Mouse (Mus musculus) embryonic fibroblast, embryonic 13.5 days (primary cell): ENCODE measurements around the gene Ncf4. TPM values are rescaled to one million over a fixed set of nuclear protein-coding genes. Genes with fewer than 3 reads are reported as not detected.
"Not testable (repeated sequence)": the region's sequence is repeated elsewhere in the genome, so short reads cannot be mapped to it uniquely, and the experiment has no call there.

Source experiments
- H3K27ac ChIP-seq: 2 replicates; pipeline ENCODE4 v1.5.1; 2012; ENCODE audit warnings: low read length, control low read depth, inconsistent platforms; ENCODE audit not compliant: insufficient read depth
- H3K4me1 ChIP-seq: 2 replicates; pipeline ENCODE4 v1.6.1; 2011; ENCODE audit warnings: low read length; ENCODE audit not compliant: control insufficient read depth, insufficient read depth
- H3K4me3 ChIP-seq: 2 replicates; pipeline ENCODE4 v1.5.1; 2011; ENCODE audit warnings: mild to moderate bottlenecking, control low read depth, low read length; ENCODE audit not compliant: insufficient read depth
- CTCF ChIP-seq: IDR thresholded peaks from 2 replicates; pipeline ENCODE4 v1.5.1; 2011; ENCODE audit warnings: mild to moderate bottlenecking, control low read depth, low read length, moderate library complexity, borderline replicate concordance; ENCODE audit not compliant: insufficient read depth
- POLR2A ChIP-seq: IDR thresholded peaks from 2 replicates; pipeline ENCODE4 v1.6.1; 2011; ENCODE audit warnings: low read depth, mild to moderate bottlenecking, control low read depth, low read length, moderate library complexity
- polyA plus RNA-seq: library from polyadenylated mRNA; stranded (reverse); fragments of >200 nt; gene quantifications from 2 replicates; pipeline ENCODE4 v1.2.4, GENCODE M21; 2011; ENCODE audit warnings: low read depth; ENCODE audit not compliant: missing spikeins, insufficient read length

The Ncf4 gene
- polyA plus RNA-seq, 1 experiment: 1.3 TPM

- Histone ChIP-seq H3K27ac (no peak overlapping the region), H3K4me3 (no peak overlapping the region), H3K4me1 (no peaks in the 10 kb centered on the region)
- TF ChIP-seq CTCF (no peak), POLR2A (no peak)
Measured at GRCm38 (mm10) chr15:78248410-78248809, 3.8 kb downstream of the Ncf4 start.

DNA sequence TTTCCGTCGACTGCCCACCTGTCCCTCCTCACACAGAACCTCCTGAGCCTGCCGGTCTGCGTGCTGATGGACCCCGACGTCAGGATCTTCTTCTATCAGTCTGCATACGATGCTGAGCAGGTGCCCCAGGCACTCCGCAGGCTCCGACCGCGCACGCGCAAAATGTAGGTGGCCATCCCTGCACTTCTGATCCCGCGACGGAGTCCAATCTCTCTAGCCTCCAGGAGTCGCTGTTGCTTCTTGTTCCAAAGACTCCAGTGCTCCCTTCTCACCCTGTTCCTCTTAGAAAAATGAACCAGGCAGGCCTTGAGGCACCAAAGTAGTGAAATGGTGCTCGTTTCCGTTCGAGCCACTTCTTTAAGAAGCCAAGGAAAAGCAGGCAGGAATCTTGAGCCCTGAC, 10.2 kb downstream of the Ncf4 start:
- no peak overlapping the region for H3K4me3 ChIP-seq
- H3K4me1 ChIP-seq: no peaks in the 10 kb centered on the region
- no peak for TF ChIP-seq CTCF
- H3K27ac ChIP-seq: no peak overlapping the region

DNA sequence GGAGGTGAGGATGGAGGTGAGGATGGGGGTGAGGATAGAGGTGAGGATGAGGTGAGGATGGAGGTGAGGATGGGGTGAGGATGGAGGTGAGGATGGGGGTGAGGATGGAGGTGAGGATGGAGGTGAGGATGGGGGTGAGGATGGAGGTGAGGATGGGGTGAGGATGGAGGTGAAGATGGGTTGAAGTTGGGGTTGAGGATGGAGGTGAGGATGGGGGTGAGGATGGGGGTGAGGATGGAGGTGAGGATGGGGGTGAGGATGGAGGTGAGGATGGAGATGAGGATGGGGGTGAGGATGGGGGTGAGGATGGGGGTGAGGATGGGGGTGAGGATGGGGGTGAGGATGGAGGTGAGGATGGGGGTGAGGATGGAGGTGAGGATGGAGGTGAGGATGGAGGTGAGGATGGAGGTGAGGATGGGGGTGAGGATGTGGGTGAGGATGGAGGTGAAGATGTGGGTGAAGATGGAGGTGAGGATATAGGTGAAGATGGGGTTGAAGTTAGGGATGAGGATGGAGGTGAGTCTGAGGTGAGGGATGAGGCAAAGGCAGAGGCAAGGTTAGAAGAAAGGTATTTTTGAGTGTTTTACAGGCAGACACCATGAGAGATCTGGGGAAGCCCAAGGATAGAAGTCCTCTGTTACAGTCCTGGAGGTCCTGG, 12.1 kb downstream of the Ncf4 start:
- not testable (repeated sequence) for H3K27ac ChIP-seq, H3K4me3 ChIP-seq, H3K4me1 ChIP-seq

- H3K27ac ChIP-seq: no peak overlapping the region
- H3K4me3 ChIP-seq: no peak overlapping the region
- TF ChIP-seq CTCF (peak; percentile 77; the same call in 1 of the 2 replicates), POLR2A (no peak)
- no peaks in the 10 kb centered on the region for H3K4me1 ChIP-seq
Measured at GRCm38 (mm10) chr15:78257326-78258050, 12.9 kb downstream of the Ncf4 start.

DNA sequence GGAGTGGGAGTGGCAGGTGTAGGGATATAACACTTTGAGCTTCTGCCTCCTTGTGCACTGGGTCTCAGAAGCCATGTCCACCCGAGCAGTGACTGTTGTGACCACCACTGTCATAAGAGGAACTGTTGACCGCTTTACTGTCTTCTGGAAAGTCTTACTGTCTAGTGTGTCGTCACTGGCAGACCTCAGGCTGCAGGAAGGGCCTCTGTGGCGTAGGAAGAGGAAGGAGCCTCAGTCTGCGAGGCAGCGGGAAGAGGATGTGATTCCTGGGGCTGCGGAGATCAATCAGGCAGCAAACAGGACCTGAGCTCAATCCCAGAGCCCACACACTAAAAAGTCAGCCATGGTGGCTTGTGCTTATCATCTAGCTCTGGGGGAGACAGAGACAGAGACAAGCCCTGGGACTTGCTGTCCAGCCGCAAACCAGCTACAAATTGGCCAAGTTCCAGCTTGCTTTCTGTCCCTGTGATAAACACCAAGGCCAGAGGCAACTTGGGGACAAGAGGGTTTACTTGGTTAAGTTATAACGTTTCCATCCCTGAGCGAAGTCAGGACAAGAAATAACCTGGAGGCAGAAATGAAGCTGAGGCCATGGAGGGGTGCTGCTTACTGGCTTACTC, 13.8 kb downstream of the Ncf4 start:
- no peak for TF ChIP-seq CTCF
- TF ChIP-seq POLR2A: no peak
- Histone ChIP-seq H3K4me3 (no peak overlapping the region), H3K4me1 (no peaks in the 10 kb centered on the region), H3K27ac (no peak overlapping the region)

DNA sequence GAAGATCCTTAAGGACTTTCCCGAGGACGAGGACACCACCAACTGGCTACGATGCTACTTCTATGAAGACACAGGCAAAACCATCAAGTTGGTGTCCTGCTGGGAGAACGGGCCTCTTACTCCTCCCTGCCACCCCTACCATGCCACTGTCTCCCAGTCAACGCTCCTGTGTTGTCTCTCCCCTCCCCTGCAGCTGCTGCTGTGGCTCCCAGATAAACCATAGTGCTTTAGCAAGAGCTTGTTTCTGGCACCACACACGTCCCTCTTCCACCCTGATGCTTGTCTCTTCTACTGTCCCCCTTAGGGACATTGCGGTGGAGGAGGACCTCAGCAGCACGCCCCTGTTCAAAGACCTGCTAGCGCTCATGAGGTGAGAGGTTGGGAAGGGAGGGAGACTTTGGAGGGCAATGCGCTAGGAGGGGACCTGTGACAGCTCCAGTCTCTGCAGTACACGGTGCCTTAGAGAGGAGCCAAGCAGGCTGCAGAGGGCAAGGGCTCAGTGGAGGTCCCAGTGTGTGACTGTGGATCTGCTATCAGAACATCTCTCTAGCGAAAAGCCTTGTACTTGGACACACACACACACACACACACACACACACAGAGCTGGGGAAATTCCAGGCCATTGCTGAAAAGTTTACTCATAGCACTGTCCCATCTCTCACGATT, 16.2 kb downstream of the Ncf4 start:
- Histone ChIP-seq H3K4me1 (no peaks in the 10 kb centered on the region), H3K27ac (no peak overlapping the region), H3K4me3 (no peak overlapping the region)
- TF ChIP-seq POLR2A: no peak
- TF ChIP-seq CTCF: no peak

DNA sequence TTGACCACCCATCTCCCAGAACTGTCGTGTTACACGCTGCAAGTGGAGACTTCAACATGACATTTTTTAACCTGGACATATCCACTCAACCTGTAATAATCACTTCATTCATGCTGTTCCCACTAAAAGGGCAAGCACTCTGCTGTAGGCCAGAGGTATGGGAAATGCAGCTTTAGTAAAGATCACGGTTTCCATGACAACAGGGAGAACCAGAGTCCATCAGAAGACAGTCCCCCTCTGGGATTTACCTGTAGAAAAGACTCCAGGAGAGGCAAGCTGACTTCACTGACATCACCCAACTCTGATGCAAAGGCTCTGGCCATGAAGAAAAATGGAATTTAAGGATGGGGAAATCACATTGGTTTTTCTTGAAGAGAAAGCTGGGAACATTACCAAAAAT, 18.7 kb downstream of the Ncf4 start:
- TF ChIP-seq CTCF: no peak
- no peak for TF ChIP-seq POLR2A
- H3K27ac ChIP-seq: no peak overlapping the region
- H3K4me3 ChIP-seq: no peak overlapping the region
- H3K4me1 ChIP-seq: no peaks in the 10 kb centered on the region

- TF ChIP-seq CTCF (no peak), POLR2A (no peak)
- Histone ChIP-seq H3K4me1 (no peaks in the 10 kb centered on the region), H3K27ac (no peak overlapping the region), H3K4me3 (no peak overlapping the region)
Measured at GRCm38 (mm10) chr15:78267441-78267840, 22.8 kb downstream of the Ncf4 start.

- TF ChIP-seq CTCF: no peak
- TF ChIP-seq POLR2A: no peak
- Histone ChIP-seq H3K4me1 (no peaks in the 10 kb centered on the region), H3K4me3 (no peak overlapping the region), H3K27ac (no peak overlapping the region)
Measured at GRCm38 (mm10) chr15:78267865-78268264, 23.3 kb downstream of the Ncf4 start.

GRCm38 (mm10) chr15:78271208-78271607, 26.6 kb downstream of the Ncf4 start:
- TF ChIP-seq POLR2A (no peak), CTCF (no peak)
- Histone ChIP-seq H3K4me1 (no peaks in the 10 kb centered on the region), H3K27ac (no peak overlapping the region), H3K4me3 (no peak overlapping the region)
